29 mouse cellular contexts compared by ENCODE assay signal in genomic region chr11:71029403-71030118, GRCm38 (mm10). TPM values are rescaled to one million over a fixed set of nuclear protein-coding genes. Genes with fewer than 3 reads are reported as not detected.
DNase-seq lines count a peak whose midpoint lies in the region; ATAC-seq and TF ChIP-seq lines count a peak whose summit lies in the region.
"Had no signal": no experiment of that assay in that cellular context is flagged by ENCODE, and none has a peak within 500 bp of the region (broad histone marks: within the 10 kb centered on the region; RNA-seq: fewer than 3 reads in every experiment).

No protein-coding gene starts in this region.

- peak; percentile 18; the same call in 1 of the 2 replicates for TF ChIP-seq CTCF in liver, postnatal 0 days (IDR thresholded peaks at IDR 0.05; ENCODE audit: low read depth)
- TF ChIP-seq CTCF in cortical plate, adult 2 months (IDR thresholded peaks at IDR 0.05; ENCODE audit: extremely low read depth, insufficient read depth, low read length) = peak; percentile 16; the same call in 1 of the 2 replicates

- H3K27me3 ChIP-seq in liver, postnatal 0 days (ENCODE audit: insufficient read depth, low read length) = peaks cover 8% of the 10 kb centered on the region; the same call in 1 of the 2 replicates
- H3K27me3 ChIP-seq in liver, embryonic 12.5 days (replicated peaks) = peaks cover 27% of the 10 kb centered on the region
- H3K27me3 ChIP-seq: forebrain, embryonic 13.5 days; heart, embryonic 12.5 days; hindbrain, embryonic 13.5 days; kidney, embryonic 15.5 days; lung, embryonic 15.5 days; midbrain, embryonic 12.5 days; neural tube, embryonic 15.5 days; Patski had no signal

- TF ChIP-seq POLR2A in cortical plate, adult 2 months (IDR thresholded peaks at IDR 0.05; ENCODE audit: extremely low read depth, insufficient read depth, low read length) = no peak

- TF ChIP-seq EP300 in liver, postnatal 0 days (IDR thresholded peaks at IDR 0.05; ENCODE audit: low read depth) = no peak

- H3K4me2 ChIP-seq in liver, postnatal 0 days (ENCODE audit: low read depth, low read length) = no peak overlapping the region
- H3K4me2 ChIP-seq in liver, embryonic 12.5 days = no peak overlapping the region
- H3K4me2 ChIP-seq: forebrain, embryonic 13.5 days; heart, embryonic 12.5 days; hindbrain, embryonic 13.5 days; kidney, embryonic 15.5 days; liver, embryonic 15.5 days; lung, embryonic 15.5 days; midbrain, embryonic 12.5 days; neural tube, embryonic 15.5 days had no signal

- H3K4me3 ChIP-seq in liver, postnatal 0 days (ENCODE audit: low read depth, low read length) = no peak overlapping the region
- no peak overlapping the region for H3K4me3 ChIP-seq in liver, embryonic 12.5 days
- H3K4me3 ChIP-seq in cortical plate, adult 2 months (ENCODE audit: insufficient read depth, low read length) = no peak overlapping the region
- H3K4me3 ChIP-seq: forebrain, embryonic 13.5 days; heart, embryonic 12.5 days; hindbrain, embryonic 13.5 days; kidney, embryonic 15.5 days; liver, embryonic 15.5 days; lung, embryonic 15.5 days; megakaryocyte, embryonic 14.5 days; midbrain, embryonic 12.5 days; neural tube, embryonic 15.5 days had no signal

- 71% methylated on average over 3 of the region's 3 CpGs for WGBS in liver, postnatal 0 days (ENCODE audit: insufficient replicate concordance)
- 66% methylated on average over 3 of the region's 3 CpGs for WGBS in liver, embryonic 12.5 days (ENCODE audit: insufficient replicate concordance)

- H3K27ac ChIP-seq in liver, postnatal 0 days (ENCODE audit: low read depth) = no peak overlapping the region
- H3K27ac ChIP-seq in liver, embryonic 12.5 days = no peak overlapping the region
- H3K27ac ChIP-seq in cortical plate, adult 2 months (ENCODE audit: insufficient read depth, low read length) = no peak overlapping the region
- H3K27ac ChIP-seq: forebrain, embryonic 13.5 days; hindbrain, embryonic 13.5 days; kidney, embryonic 15.5 days; liver, embryonic 15.5 days; lung, embryonic 15.5 days; midbrain, embryonic 12.5 days; neural tube, embryonic 15.5 days had no signal

- H3K36me3 ChIP-seq in liver, postnatal 0 days (replicated peaks; ENCODE audit: insufficient read depth, low read length) = peaks cover 33% of the 10 kb centered on the region
- H3K36me3 ChIP-seq in liver, embryonic 12.5 days = peaks cover 42% of the 10 kb centered on the region

- no peak for ATAC-seq in liver, postnatal 0 days
- no peak for ATAC-seq in liver, embryonic 12.5 days
- ATAC-seq: forebrain, embryonic 13.5 days; inflammation-experienced regulatory T-cells, adult 6 months; Patski had no signal

- H3K9me3 ChIP-seq in liver, postnatal 0 days (ENCODE audit: low read length) = no peaks in the 10 kb centered on the region
- no peaks in the 10 kb centered on the region for H3K9me3 ChIP-seq in liver, embryonic 12.5 days (replicated peaks)
- H3K9me3 ChIP-seq: forebrain, embryonic 13.5 days; heart, embryonic 12.5 days; hindbrain, embryonic 13.5 days; kidney, embryonic 15.5 days; liver, embryonic 15.5 days; lung, embryonic 15.5 days; megakaryocyte, embryonic 14.5 days; midbrain, embryonic 12.5 days; neural tube, embryonic 15.5 days had no signal

- peaks cover 7% of the 10 kb centered on the region for H3K4me1 ChIP-seq in liver, postnatal 0 days (ENCODE audit: insufficient read depth)
- H3K4me1 ChIP-seq in liver, embryonic 12.5 days = peaks cover 16% of the 10 kb centered on the region
- H3K4me1 ChIP-seq in cortical plate, adult 2 months (ENCODE audit: control insufficient read depth, insufficient read depth, low read length) = no peaks in the 10 kb centered on the region
- H3K4me1 ChIP-seq: heart, embryonic 12.5 days had no signal

- H3K9ac ChIP-seq in liver, postnatal 0 days (replicated peaks) = no peak overlapping the region
- no peak overlapping the region for H3K9ac ChIP-seq in liver, embryonic 12.5 days
- H3K9ac ChIP-seq: forebrain, embryonic 13.5 days; heart, embryonic 12.5 days; hindbrain, embryonic 13.5 days; kidney, embryonic 15.5 days; liver, embryonic 15.5 days; lung, embryonic 15.5 days; midbrain, embryonic 12.5 days; neural tube, embryonic 15.5 days had no signal

- DNase-seq in heart, adult 11 months = peak; percentile 64
- no peak for DNase-seq in heart, adult 18-20 months
- no peak for DNase-seq in liver, postnatal 0 days
- no peak for DNase-seq in kidney, adult 11 months
- DNase-seq: adrenal gland, postnatal 10 days; cerebellum, adult 18-20 months; cerebellum, postnatal 25 days; heart, postnatal 4 days; kidney, adult 18-20 months; kidney, postnatal 36 days; layer of hippocampus, postnatal 36 days; liver; lung, postnatal 4 days; retina, postnatal 1 day; right cerebral cortex, postnatal 14 days had no signal

RNA-seq across cellular contexts. Expression of gene 6330403K07Rik, which starts 3.8 kb away (rescaled TPM):
- total RNA-seq in heart, adult 18-20 months (2021) = under 1 TPM; 0.40 to 0.49 TPM
- 0.36 and 0.51 TPM in 2 replicates for polyA plus RNA-seq in liver, postnatal 0 days (2015; fragmentation: Nextera tagmentation; extraction: Ambion mirVana)
- 12.9 and 14.1 TPM in 2 replicates for polyA plus RNA-seq in liver, embryonic 12.5 days (2016; fragmentation: Nextera tagmentation; extraction: Ambion mirVana)
- polyA plus RNA-seq in cortical plate, adult 2 months (2012; rRNA removed) = 297 and 308 TPM in 2 replicates
- total RNA-seq: monocyte, adult 5-6 weeks had no signal

RNA-seq across cellular contexts. Expression of gene Derl2, which starts 9.9 kb away (rescaled TPM):
- total RNA-seq in heart, adult 18-20 months (2021) = 10 to 100 TPM; 38.5 to 39.5 TPM
- polyA plus RNA-seq in liver, postnatal 0 days (2015; fragmentation: Nextera tagmentation; extraction: Ambion mirVana) = 46.4 and 46.7 TPM in 2 replicates
- polyA plus RNA-seq in liver, embryonic 12.5 days (2016; fragmentation: Nextera tagmentation; extraction: Ambion mirVana) = 34.8 and 41.4 TPM in 2 replicates
- polyA plus RNA-seq in cortical plate, adult 2 months (2012; rRNA removed) = 17.6 and 17.8 TPM in 2 replicates

RNA-seq across cellular contexts. Expression of gene Mis12, which starts 10.2 kb away (rescaled TPM):
- total RNA-seq in heart, adult 18-20 months (2021) = 1 to 10 TPM; 7.9 to 8.1 TPM
- 10.8 and 10.9 TPM in 2 replicates for polyA plus RNA-seq in liver, postnatal 0 days (2015; fragmentation: Nextera tagmentation; extraction: Ambion mirVana)
- polyA plus RNA-seq in liver, embryonic 12.5 days (2016; fragmentation: Nextera tagmentation; extraction: Ambion mirVana) = 29.3 and 31.4 TPM in 2 replicates
- 10.6 and 11.5 TPM in 2 replicates for polyA plus RNA-seq in cortical plate, adult 2 months (2012; rRNA removed)

RNA-seq across cellular contexts. Expression of gene Dhx33, which starts 25.3 kb away (rescaled TPM):
- total RNA-seq in heart, adult 18-20 months (2021) = 1 to 10 TPM; 8.1 to 8.4 TPM
- polyA plus RNA-seq in liver, postnatal 0 days (2015; fragmentation: Nextera tagmentation; extraction: Ambion mirVana) = 2.7 and 3.5 TPM in 2 replicates
- polyA plus RNA-seq in liver, embryonic 12.5 days (2016; fragmentation: Nextera tagmentation; extraction: Ambion mirVana) = 15.3 and 16.3 TPM in 2 replicates
- 24.8 and 29.9 TPM in 2 replicates for polyA plus RNA-seq in cortical plate, adult 2 months (2012; rRNA removed)

RNA-seq across cellular contexts. Expression of gene C1qbp, which starts 46.7 kb away (rescaled TPM):
- total RNA-seq in heart, adult 18-20 months (2021) = 100 to 1,000 TPM; 215 to 228 TPM
- polyA plus RNA-seq in liver, postnatal 0 days (2015; fragmentation: Nextera tagmentation; extraction: Ambion mirVana) = 135 TPM in 2 replicates
- 352 and 380 TPM in 2 replicates for polyA plus RNA-seq in liver, embryonic 12.5 days (2016; fragmentation: Nextera tagmentation; extraction: Ambion mirVana)
- polyA plus RNA-seq in cortical plate, adult 2 months (2012; rRNA removed) = 83.1 and 83.2 TPM in 2 replicates

Comparison
In these comparisons a context has a peak if more than half of its experiments do, and no peak if none do; other contexts are left out.
1. RNA of gene 6330403K07Rik, which starts 3.8 kb away (polyA plus RNA-seq): 297 to 308 TPM in cortical plate, adult 2 months; 12.9 to 14.1 TPM in liver, embryonic 12.5 days and 0.36 to 0.51 TPM in liver, postnatal 0 days; every median in the first group is over 10 times any median in the second.